Comparison of ENCODE assay signal across 27 mouse cellular contexts in genomic region chr5:88631545-88631944, GRCm38 (mm10). TPM values are rescaled to one million over a fixed set of nuclear protein-coding genes. Genes with fewer than 3 reads are reported as not detected.
DNase-seq lines count a peak whose midpoint lies in the region; ATAC-seq and TF ChIP-seq lines count a peak whose summit lies in the region.
"Had no signal": no experiment of that assay in that cellular context is flagged by ENCODE, and none has a peak within 500 bp of the region (broad histone marks: within the 10 kb centered on the region; RNA-seq: fewer than 3 reads in every experiment).

No protein-coding gene starts in this region.

- peak; percentile 77 for DNase-seq in heart, adult 11 months
- DNase-seq in heart, adult 8-10 months (ENCODE audit: low spot score): no peak
- no peak for DNase-seq in MN1 (ENCODE audit: low spot score)
- DNase-seq: cerebellum, adult 11-12 months; cerebellum, postnatal 10 days; gastrocnemius, postnatal 36 days; liver, embryonic 13.5 days; right cerebral cortex, adult 18-20 months; right cerebral cortex, postnatal 4 days had no signal

- 0 out of 2 replicates have a peak overlapping the region, but pooled peaks have one; percentile 28 for H3K27ac ChIP-seq in intestine, postnatal 0 days (ENCODE audit: low read depth, low read length)
- no peak overlapping the region for H3K27ac ChIP-seq in intestine, embryonic 15.5 days
- H3K27ac ChIP-seq in liver, embryonic 15.5 days (replicated peaks): peak overlapping the region; percentile 38; the same call in 1 of the 2 replicates
- no peak overlapping the region for H3K27ac ChIP-seq in liver, embryonic 12.5 days
- peak overlapping the region; percentile 60 for H3K27ac ChIP-seq in brown adipose tissue, adult 24 weeks (replicated peaks; ENCODE audit: low read depth, low read length)
- H3K27ac ChIP-seq: gastrocnemius, adult 2 months; hindbrain, embryonic 12.5 days; hindbrain, postnatal 0 days; liver, embryonic 13.5 days; lung, embryonic 15.5 days; midbrain, embryonic 12.5 days; neural tube, embryonic 12.5 days; stomach, postnatal 0 days had no signal

- H3K9me3 ChIP-seq in intestine, postnatal 0 days (ENCODE audit: control insufficient read depth): no peaks in the 10 kb centered on the region
- H3K9me3 ChIP-seq in intestine, embryonic 15.5 days: no peaks in the 10 kb centered on the region
- H3K9me3 ChIP-seq in liver, embryonic 15.5 days (replicated peaks): no peaks in the 10 kb centered on the region
- H3K9me3 ChIP-seq in liver, embryonic 12.5 days (replicated peaks): no peaks in the 10 kb centered on the region
- H3K9me3 ChIP-seq: G1E; hindbrain, embryonic 12.5 days; liver, embryonic 13.5 days; lung, embryonic 15.5 days; megakaryocyte, embryonic 14.5 days; midbrain, embryonic 12.5 days; neural tube, embryonic 12.5 days had no signal

- no peak overlapping the region for H3K4me2 ChIP-seq in intestine, postnatal 0 days (replicated peaks; ENCODE audit: low read depth)
- no peak overlapping the region for H3K4me2 ChIP-seq in intestine, embryonic 15.5 days (replicated peaks)
- H3K4me2 ChIP-seq in liver, embryonic 15.5 days: no peak overlapping the region
- no peak overlapping the region for H3K4me2 ChIP-seq in liver, embryonic 12.5 days
- H3K4me2 ChIP-seq: hindbrain, embryonic 12.5 days; liver, embryonic 13.5 days; lung, embryonic 15.5 days; midbrain, embryonic 12.5 days; neural tube, embryonic 12.5 days had no signal

- no peak overlapping the region for H3K4me3 ChIP-seq in intestine, postnatal 0 days (ENCODE audit: low read depth, low read length)
- no peak overlapping the region for H3K4me3 ChIP-seq in intestine, embryonic 15.5 days (replicated peaks)
- no peak overlapping the region for H3K4me3 ChIP-seq in liver, embryonic 15.5 days (replicated peaks)
- no peak overlapping the region for H3K4me3 ChIP-seq in liver, embryonic 12.5 days
- H3K4me3 ChIP-seq in brown adipose tissue, adult 24 weeks (ENCODE audit: insufficient read depth, low read depth, low read length): no peak overlapping the region
- H3K4me3 ChIP-seq: erythroblast, embryonic 14.5 days; gastrocnemius, adult 2 months; hindbrain, embryonic 12.5 days; liver, embryonic 13.5 days; lung, embryonic 15.5 days; midbrain, embryonic 12.5 days; myocyte; neural tube, embryonic 12.5 days had no signal

- H3K4me1 ChIP-seq in intestine, postnatal 0 days (replicated peaks; ENCODE audit: control insufficient read depth, insufficient read depth, low read length): no peaks in the 10 kb centered on the region
- H3K4me1 ChIP-seq in intestine, embryonic 15.5 days (replicated peaks): no peaks in the 10 kb centered on the region
- peaks cover 28% of the 10 kb centered on the region for H3K4me1 ChIP-seq in liver, embryonic 15.5 days (replicated peaks)
- H3K4me1 ChIP-seq in liver, embryonic 12.5 days: peaks cover 26% of the 10 kb centered on the region
- no peaks in the 10 kb centered on the region for H3K4me1 ChIP-seq in brown adipose tissue, adult 24 weeks (ENCODE audit: control insufficient read depth, insufficient read depth, insufficient read length, low read length)
- H3K4me1 ChIP-seq: hindbrain, embryonic 12.5 days; lung, embryonic 15.5 days; midbrain, embryonic 12.5 days; neural tube, embryonic 12.5 days had no signal

- no peak for TF ChIP-seq CTCF in intestine, postnatal 0 days (IDR thresholded peaks at IDR 0.05; ENCODE audit: low read depth)

- H3K36me3 ChIP-seq in intestine, postnatal 0 days (ENCODE audit: control insufficient read depth, insufficient read depth): peaks cover 45% of the 10 kb centered on the region
- H3K36me3 ChIP-seq in intestine, embryonic 15.5 days: 0 out of 2 replicates have a peak, but pooled peaks cover 6% of the 10 kb centered on the region
- H3K36me3 ChIP-seq in liver, embryonic 15.5 days (replicated peaks): peaks cover 6% of the 10 kb centered on the region; the same call in 1 of the 2 replicates
- peaks cover 27% of the 10 kb centered on the region for H3K36me3 ChIP-seq in liver, embryonic 12.5 days

- ATAC-seq in intestine, postnatal 0 days: no peak
- no peak for ATAC-seq in intestine, embryonic 15.5 days
- ATAC-seq in liver, embryonic 15.5 days (ENCODE audit: insufficient read depth): no peak
- no peak for ATAC-seq in liver, embryonic 12.5 days
- ATAC-seq: forebrain, embryonic 16.5 days; hindbrain, postnatal 0 days had no signal

- no peaks in the 10 kb centered on the region for H3K27me3 ChIP-seq in intestine, postnatal 0 days (replicated peaks; ENCODE audit: control insufficient read depth, insufficient read depth, low read length)
- no peaks in the 10 kb centered on the region for H3K27me3 ChIP-seq in intestine, embryonic 15.5 days (replicated peaks)
- no peaks in the 10 kb centered on the region for H3K27me3 ChIP-seq in liver, embryonic 15.5 days
- H3K27me3 ChIP-seq in liver, embryonic 12.5 days (replicated peaks): no peaks in the 10 kb centered on the region
- H3K27me3 ChIP-seq: hindbrain, embryonic 12.5 days; liver, embryonic 13.5 days; lung, embryonic 15.5 days; megakaryocyte, embryonic 14.5 days; midbrain, embryonic 12.5 days; neural tube, embryonic 12.5 days; Patski had no signal

- WGBS in intestine, postnatal 0 days: 78% methylated on average over 5 of the region's 5 CpGs
- WGBS in intestine, embryonic 15.5 days: 80% methylated on average over 5 of the region's 5 CpGs
- 74% methylated on average over 5 of the region's 5 CpGs for WGBS in liver, embryonic 15.5 days (ENCODE audit: insufficient replicate concordance)
- 77% methylated on average over 5 of the region's 5 CpGs for WGBS in liver, embryonic 12.5 days (ENCODE audit: insufficient replicate concordance)

- H3K9ac ChIP-seq in intestine, postnatal 0 days (ENCODE audit: low read depth, low read length): no peak overlapping the region
- H3K9ac ChIP-seq in intestine, embryonic 15.5 days: no peak overlapping the region
- H3K9ac ChIP-seq in liver, embryonic 15.5 days: no peak overlapping the region
- H3K9ac ChIP-seq in liver, embryonic 12.5 days: no peak overlapping the region
- H3K9ac ChIP-seq: hindbrain, embryonic 12.5 days; liver, embryonic 13.5 days; lung, embryonic 15.5 days; midbrain, embryonic 12.5 days; neural tube, embryonic 12.5 days had no signal

RNA-seq across cellular contexts. Expression of gene Grsf1, which starts 44.4 kb away (rescaled TPM):
- total RNA-seq in heart, adult 8-10 months (2022): 100 to 1,000 TPM; 199 to 220 (median 209) TPM
- 31.2 and 33.1 TPM in 2 replicates for polyA plus RNA-seq in intestine, postnatal 0 days (2015; fragmentation: Nextera tagmentation; extraction: Ambion mirVana)
- 47.2 and 47.9 TPM in 2 replicates for polyA plus RNA-seq in intestine, embryonic 15.5 days (2015; fragmentation: Nextera tagmentation; extraction: Ambion mirVana)
- polyA plus RNA-seq in liver, embryonic 15.5 days (2015; fragmentation: Nextera tagmentation; extraction: Ambion mirVana): 25.6 and 26.7 TPM in 2 replicates
- 47.0 and 48.6 TPM in 2 replicates for polyA plus RNA-seq in liver, embryonic 12.5 days (2016; fragmentation: Nextera tagmentation; extraction: Ambion mirVana)
- 141 and 153 TPM in 2 replicates for polyA plus RNA-seq in brown adipose tissue, adult 24 weeks (2012; ENCODE audit: insufficient read depth, insufficient read length, missing spikeins)

Comparison
In these comparisons a context has a peak if more than half of its experiments do, and no peak if none do; other contexts are left out.
1. H3K27ac ChIP-seq: peak in intestine, postnatal 0 days (single experiment), liver, embryonic 15.5 days (single experiment) and brown adipose tissue, adult 24 weeks (single experiment); none in intestine, embryonic 15.5 days (single experiment) and liver, embryonic 12.5 days (single experiment).